Mouse (Mus musculus): ENCODE data around the gene AC134908.4.

AC134908.4 gene

GRCm38 (mm10) chr17:25795609-25796092 is at the start of gene AC134908.4:
Gene AC134908.4, minus strand, starts transcription at chr17:25795659.
- peak; percentile 88 for DNase-seq (ENCODE audit: low read depth, low spot score)

- peak; percentile 92 for DNase-seq (ENCODE audit: low read depth, low spot score)
These were observed 49.0 kb upstream of the AC134908.4 start, which contains the start of gene Rhot2 for GRCm38 (mm10) chr17:25844396-25844901. Gene Rhot2, minus strand, starts transcription at chr17:25844851.

GRCm38 (mm10) chr17:25843636-25844395 is 48.4 kb upstream of the AC134908.4 start:
- no peak for DNase-seq (ENCODE audit: low read depth, low spot score)

- DNase-seq (ENCODE audit: low read depth, low spot score) = no peak
These were observed 47.7 kb upstream of the AC134908.4 start for GRCm38 (mm10) chr17:25843122-25843521.

- DNase-seq (ENCODE audit: low read depth, low spot score) = no peak
These were observed 47.0 kb upstream of the AC134908.4 start for GRCm38 (mm10) chr17:25842509-25842908.

- DNase-seq (ENCODE audit: low read depth, low spot score) = no peak
These were observed 45.8 kb upstream of the AC134908.4 start, which contains the start of gene Gm20683 for GRCm38 (mm10) chr17:25841117-25841880. Gene Gm20683, minus strand, starts transcription at chr17:25841763.

GRCm38 (mm10) chr17:25840519-25840918 is 45.1 kb upstream of the AC134908.4 start:
- no peak for DNase-seq (ENCODE audit: low read depth, low spot score)

GRCm38 (mm10) chr17:25839455-25840235 is 44.2 kb upstream of the AC134908.4 start:
- no peak for DNase-seq (ENCODE audit: low read depth, low spot score)

- no peak for DNase-seq (ENCODE audit: low read depth, low spot score)
These were observed 43.4 kb upstream of the AC134908.4 start for GRCm38 (mm10) chr17:25838904-25839303.

- DNase-seq (ENCODE audit: low read depth, low spot score) = peak; percentile 56
These were observed 42.1 kb upstream of the AC134908.4 start for GRCm38 (mm10) chr17:25837533-25837932.

- peak; percentile 61 for DNase-seq (ENCODE audit: low read depth, low spot score)
These were observed 41.6 kb upstream of the AC134908.4 start, which contains the start of gene Rhbdl1 for GRCm38 (mm10) chr17:25837076-25837410. Gene Rhbdl1, minus strand, starts transcription at chr17:25837295.

- DNase-seq (ENCODE audit: low read depth, low spot score) = no peak
These were observed 41.1 kb upstream of the AC134908.4 start for GRCm38 (mm10) chr17:25836397-25837075.

- no peak for DNase-seq (ENCODE audit: low read depth, low spot score)
These were observed 40.4 kb upstream of the AC134908.4 start for GRCm38 (mm10) chr17:25835816-25836215.

GRCm38 (mm10) chr17:25835301-25835700 is 39.8 kb upstream of the AC134908.4 start:
- no peak for DNase-seq (ENCODE audit: low read depth, low spot score)

GRCm38 (mm10) chr17:25834595-25835222 is 39.2 kb upstream of the AC134908.4 start:
- DNase-seq (ENCODE audit: low read depth, low spot score) = no peak

- DNase-seq (ENCODE audit: low read depth, low spot score) = no peak
These were observed 38.6 kb upstream of the AC134908.4 start for GRCm38 (mm10) chr17:25833961-25834594.

GRCm38 (mm10) chr17:25833291-25833663 is 37.8 kb upstream of the AC134908.4 start, which contains the start of gene Stub1:
Gene Stub1, minus strand, starts transcription at chr17:25833404.
- DNase-seq (ENCODE audit: low read depth, low spot score) = peak; percentile 94

GRCm38 (mm10) chr17:25832436-25833290 is 37.2 kb upstream of the AC134908.4 start:
- DNase-seq (ENCODE audit: low read depth, low spot score) = peak; percentile 99

Data from mesoderm, embryonic 11.5 days (tissue).